Mouse (Mus musculus) layer of hippocampus, adult 8-10 months (tissue): ENCODE data around the gene Foxl1. TPM values are rescaled to one million over a fixed set of nuclear protein-coding genes. Genes with fewer than 3 reads are reported as not detected.

Experiments
- DNase-seq, 2 experiments: peaks; one replicate each; pipeline ENCODE4 v3.0.0; 2022; ENCODE audit warnings: low spot score in 2 of 2
- total RNA-seq, 4 experiments: library from RNA; stranded (reverse); gene quantifications; 2 replicates each; pipeline ENCODE4 v1.2.4; 2022

Foxl1 gene
- total RNA-seq, result under 1 TPM in 3 of 4 experiments, not detected in 1; 0.16 to 0.18 (median 0.16) TPM

- DNase-seq, result no peak
Measured at GRCm38 (mm10) chr8:121127756-121128375, at the start of gene Foxl1. Gene Foxl1, plus strand, starts transcription at chr8:121127940.

- no peak for DNase-seq
Measured at GRCm38 (mm10) chr8:121078721-121079120, 49.0 kb upstream of the Foxl1 start.

GRCm38 (mm10) chr8:121079201-121079600 is 48.5 kb upstream of the Foxl1 start:
- DNase-seq, result no peak

GRCm38 (mm10) chr8:121079944-121080343 is 47.8 kb upstream of the Foxl1 start:
- DNase-seq, result no peak

- no peak for DNase-seq
Measured at GRCm38 (mm10) chr8:121080361-121081090, 47.2 kb upstream of the Foxl1 start.

GRCm38 (mm10) chr8:121081398-121081797 is 46.3 kb upstream of the Foxl1 start:
- no peak for DNase-seq

- no peak for DNase-seq
Measured at GRCm38 (mm10) chr8:121082218-121083092, 45.3 kb upstream of the Foxl1 start.

GRCm38 (mm10) chr8:121083093-121083935 is 44.4 kb upstream of the Foxl1 start:
- no peak for DNase-seq

- DNase-seq, result no peak
Measured at GRCm38 (mm10) chr8:121083936-121084209, 43.9 kb upstream of the Foxl1 start.

GRCm38 (mm10) chr8:121084210-121084951 is 43.4 kb upstream of the Foxl1 start, which contains the start of gene Foxf1:
Gene Foxf1, plus strand, starts transcription at chr8:121084386.
- DNase-seq, result no peak

GRCm38 (mm10) chr8:121085011-121085410 is 42.7 kb upstream of the Foxl1 start:
- DNase-seq, result no peak

GRCm38 (mm10) chr8:121085561-121085960 is 42.2 kb upstream of the Foxl1 start:
- DNase-seq, result no peak

- DNase-seq, result no peak
Measured at GRCm38 (mm10) chr8:121086004-121086900, 41.5 kb upstream of the Foxl1 start.

GRCm38 (mm10) chr8:121088281-121088680 is 39.5 kb upstream of the Foxl1 start:
- no peak for DNase-seq

- no peak for DNase-seq
Measured at GRCm38 (mm10) chr8:121088871-121089630, 38.7 kb upstream of the Foxl1 start.

GRCm38 (mm10) chr8:121089631-121090380 is 37.9 kb upstream of the Foxl1 start:
- no peak for DNase-seq

GRCm38 (mm10) chr8:121090716-121091115 is 37.0 kb upstream of the Foxl1 start:
- DNase-seq, result no peak

GRCm38 (mm10) chr8:121092141-121092540 is 35.6 kb upstream of the Foxl1 start:
- DNase-seq, result no peak
